Mouse (Mus musculus) layer of hippocampus, adult 9-11 months (tissue): ENCODE data around the gene Igf1r.
"Not testable (repeated sequence)": the region's sequence is repeated elsewhere in the genome, so short reads cannot be mapped to it uniquely, and the experiment has no call there.

Experiments used
- DNase-seq: peaks from one replicate; pipeline ENCODE4 v3.0.0; 2022

Gene Igf1r

DNA sequence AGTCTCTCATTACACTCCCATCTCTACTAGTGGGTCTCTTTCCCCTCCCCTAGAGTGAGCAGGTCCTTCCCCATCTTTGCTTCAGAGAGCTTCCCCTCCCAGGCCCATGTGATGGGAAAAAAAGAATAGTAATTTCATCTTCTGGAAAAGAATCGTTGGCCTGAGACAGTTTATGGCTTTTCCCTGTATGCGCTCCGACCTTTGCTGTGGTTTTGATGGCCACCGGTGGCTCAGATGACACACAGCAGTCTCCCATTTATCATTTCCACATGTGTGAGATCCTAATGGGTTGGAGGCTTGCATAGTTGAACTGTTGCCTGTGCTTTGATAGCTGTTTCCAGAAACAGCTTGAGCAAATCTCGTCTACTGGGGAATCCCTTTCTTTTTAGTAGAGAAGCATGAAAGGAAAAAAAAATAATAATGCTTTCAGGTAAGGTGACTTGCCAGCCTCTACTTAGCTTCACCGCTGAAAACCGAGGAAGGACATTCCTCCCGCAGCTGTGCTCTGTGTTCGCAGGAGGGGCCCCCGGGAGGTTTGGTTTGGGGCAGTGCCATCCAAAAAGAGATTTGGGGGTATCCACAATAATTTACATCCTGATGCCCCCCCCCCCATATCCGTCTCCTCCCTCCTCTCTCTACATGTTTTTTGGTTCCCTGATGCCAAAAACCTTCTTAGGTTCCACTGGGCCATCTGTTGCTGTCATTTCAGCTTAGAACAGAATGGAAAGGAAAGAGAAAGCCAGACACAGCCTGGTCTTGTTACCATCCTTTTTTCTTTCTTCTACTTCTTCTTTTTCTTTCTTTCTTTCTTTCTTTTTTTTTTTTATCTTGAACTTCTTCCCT is 324.6 kb downstream of the Igf1r start:
- DNase-seq = no peak

- DNase-seq = no peak
Observed at GRCm38 (mm10) chr7:68277897-68278270, 325.3 kb downstream of the Igf1r start.

GRCm38 (mm10) chr7:68278385-68278784 is 325.8 kb downstream of the Igf1r start:
- DNase-seq = no peak

DNA sequence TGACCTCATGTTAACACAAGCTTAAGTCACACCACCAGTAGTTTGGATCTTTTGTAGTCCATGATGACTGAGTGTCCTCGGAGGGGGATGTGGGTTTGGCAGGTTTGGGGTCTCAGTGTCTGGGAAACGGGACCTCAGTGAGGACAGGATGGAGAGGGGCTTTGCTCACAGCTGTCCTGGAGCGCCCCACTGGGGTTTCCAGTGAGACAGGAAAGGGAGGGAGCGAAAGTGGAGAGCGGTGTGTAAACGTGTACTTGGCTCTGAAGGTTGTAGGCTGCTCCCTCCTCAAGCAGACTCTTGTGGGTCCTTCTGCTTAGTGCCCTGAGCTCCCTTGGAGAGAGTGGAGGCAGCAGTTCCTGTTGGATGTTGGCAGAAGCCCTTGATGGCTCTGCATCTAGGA is 326.3 kb downstream of the Igf1r start:
- DNase-seq = no peak

DNA sequence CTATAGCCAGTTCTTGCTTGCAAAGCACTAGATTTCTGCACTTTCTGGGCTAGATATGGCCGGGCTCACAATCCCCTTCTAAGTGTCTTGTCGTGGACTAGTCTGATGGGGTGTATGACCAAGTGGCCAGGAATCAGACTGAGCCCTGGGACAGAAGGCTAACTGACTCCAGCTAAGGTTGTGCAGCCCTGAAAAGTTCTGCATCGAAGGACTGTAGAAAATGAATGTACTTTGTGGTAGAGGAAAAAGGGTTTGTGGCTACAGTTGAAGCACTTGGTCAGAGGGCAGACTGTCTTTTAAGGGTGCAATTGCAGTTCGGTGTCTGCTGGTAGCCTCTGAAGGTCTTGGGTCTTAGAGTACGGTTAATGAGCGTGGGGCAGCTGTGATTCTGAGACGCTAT is 326.9 kb downstream of the Igf1r start:
- DNase-seq = no peak

GRCm38 (mm10) chr7:68280352-68280869 is 327.8 kb downstream of the Igf1r start:
- DNase-seq = no peak

DNA sequence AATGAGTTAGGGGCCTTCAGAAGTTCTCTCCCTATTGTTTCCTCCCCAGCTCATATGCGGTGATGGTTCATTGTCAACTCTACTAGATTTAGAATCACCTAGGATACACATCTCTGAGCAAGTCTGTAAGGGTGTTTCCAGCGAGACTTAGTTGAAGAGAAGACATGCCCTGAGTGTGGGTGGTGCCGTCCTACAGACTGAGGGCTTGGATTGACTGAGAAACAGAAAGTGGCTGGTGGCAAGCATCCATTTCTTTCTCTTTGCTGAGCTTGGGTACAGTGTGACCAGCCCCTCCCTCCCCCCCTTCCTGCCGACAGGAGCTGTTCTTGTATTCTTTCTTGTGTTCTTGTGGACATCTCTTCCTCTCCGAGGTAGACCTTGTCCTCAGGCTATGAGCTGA is 328.7 kb downstream of the Igf1r start:
- no peak for DNase-seq

DNA sequence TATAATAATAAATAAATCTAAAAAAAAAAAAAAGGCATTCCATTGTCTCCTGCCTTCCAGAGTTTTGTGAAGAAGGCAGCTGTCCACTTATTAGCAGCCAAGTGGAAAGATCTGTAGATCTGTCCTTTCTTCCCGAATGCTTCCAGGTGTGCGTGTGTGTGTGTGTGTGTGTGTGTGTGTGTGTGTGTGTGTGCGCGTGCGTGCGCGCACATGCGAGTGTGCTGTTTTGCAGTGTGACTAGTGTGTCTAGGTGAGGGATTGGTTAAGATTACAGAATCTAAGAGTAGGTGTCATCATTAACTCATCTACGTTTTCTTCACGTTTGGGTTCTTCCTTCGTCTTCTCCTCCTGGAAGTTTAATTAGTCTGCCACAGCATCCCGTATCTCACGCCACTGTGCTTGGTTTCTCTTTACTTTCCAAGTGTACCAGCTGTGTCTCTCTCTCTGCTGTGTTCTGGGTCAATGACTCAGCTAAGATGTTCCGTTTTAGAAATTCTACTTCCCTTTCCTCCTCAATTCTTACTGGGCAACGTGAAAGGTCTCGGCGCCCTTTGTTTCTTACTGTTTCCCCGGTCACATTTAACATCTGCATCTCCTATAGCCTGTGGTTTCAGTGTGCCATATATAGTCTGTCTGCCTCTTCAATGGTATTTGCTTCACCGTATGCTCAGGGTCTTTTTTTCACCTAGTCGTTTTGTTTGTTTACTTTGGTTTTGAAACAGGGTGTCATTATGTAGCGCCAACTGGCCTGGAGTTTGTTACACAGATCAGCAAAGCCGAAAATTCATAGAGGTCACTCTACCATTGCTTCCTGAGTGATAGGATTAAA is 329.9 kb downstream of the Igf1r start:
- DNase-seq = no peak

- DNase-seq = not testable (repeated sequence)
Observed at GRCm38 (mm10) chr7:68283133-68283520, 330.5 kb downstream of the Igf1r start.
